Mouse (Mus musculus) induced T-regulatory cell, adult 2 months (primary cell): ENCODE results near the gene Axl.

Experiments used
- DNase-seq: peaks from one replicate; pipeline ENCODE4 v3.0.0-alpha.2; 2012; ENCODE audit warnings: low read depth

Gene Axl

GRCm38 (mm10) chr7:25788220-25789128 is at the start of gene Axl:
Gene Axl, minus strand, starts transcription at chr7:25788705.
- DNase-seq: peak; percentile 32

GRCm38 (mm10) chr7:25835188-25835891 is 46.8 kb upstream of the Axl start:
- peak; percentile 73 for DNase-seq

- no peak for DNase-seq
These were observed 43.3 kb upstream of the Axl start for GRCm38 (mm10) chr7:25831557-25832530.

GRCm38 (mm10) chr7:25830251-25830650 is 41.7 kb upstream of the Axl start:
- no peak for DNase-seq

GRCm38 (mm10) chr7:25827199-25827598 is 38.7 kb upstream of the Axl start:
- DNase-seq: peak; percentile 76

- DNase-seq: peak; percentile 61
These were observed 37.5 kb upstream of the Axl start for GRCm38 (mm10) chr7:25826029-25826428.

GRCm38 (mm10) chr7:25825043-25825442 is 36.5 kb upstream of the Axl start:
- DNase-seq: no peak

- peak; percentile 76 for DNase-seq
These were observed 27.9 kb upstream of the Axl start, which contains the start of gene Cyp2s1 for GRCm38 (mm10) chr7:25816241-25816919. Gene Cyp2s1, minus strand, starts transcription at chr7:25816913.

GRCm38 (mm10) chr7:25815571-25815970 is 27.1 kb upstream of the Axl start:
- no peak for DNase-seq

- no peak for DNase-seq
These were observed 26.2 kb upstream of the Axl start for GRCm38 (mm10) chr7:25814711-25815110.

- DNase-seq: no peak
These were observed 23.7 kb upstream of the Axl start for GRCm38 (mm10) chr7:25812195-25812594.

GRCm38 (mm10) chr7:25811716-25812115 is 23.2 kb upstream of the Axl start:
- no peak for DNase-seq

GRCm38 (mm10) chr7:25805631-25806343 is 17.3 kb upstream of the Axl start:
- DNase-seq: peak; percentile 89

GRCm38 (mm10) chr7:25804792-25805191 is 16.3 kb upstream of the Axl start:
- DNase-seq: no peak

GRCm38 (mm10) chr7:25803460-25803859 is 15.0 kb upstream of the Axl start:
- DNase-seq: no peak

- DNase-seq: no peak
These were observed 14.0 kb upstream of the Axl start for GRCm38 (mm10) chr7:25802241-25803125.

GRCm38 (mm10) chr7:25801031-25801430 is 12.5 kb upstream of the Axl start:
- no peak for DNase-seq

GRCm38 (mm10) chr7:25799369-25799768 is 10.9 kb upstream of the Axl start:
- DNase-seq: no peak

GRCm38 (mm10) chr7:25798540-25798939 is 10.0 kb upstream of the Axl start:
- peak; percentile 31 for DNase-seq

- no peak for DNase-seq
These were observed 6.3 kb upstream of the Axl start for GRCm38 (mm10) chr7:25794775-25795174.
